Mouse (Mus musculus) G1E (cell line): ENCODE data around the gene Shmt2. TPM values are rescaled to one million over a fixed set of nuclear protein-coding genes. Genes with fewer than 3 reads are reported as not detected.

Source experiments
- ATAC-seq: 2 replicates; pipeline ENCODE4 v1.8.0; 2016; ENCODE audit warnings: mild to moderate bottlenecking; ENCODE audit not compliant: insufficient number of reproducible peaks, poor library complexity, low FRiP score, severe bottlenecking; ENCODE audit errors: extremely low read depth
- DNase-seq: peaks from one replicate; pipeline ENCODE4 v3.0.0; 2012; ENCODE audit warnings: low spot score
- H3K27me3 ChIP-seq: 2 replicates; pipeline ENCODE4 v1.6.1; 2012; ENCODE audit warnings: mild to moderate bottlenecking, low read length, inconsistent platforms; ENCODE audit not compliant: insufficient read depth
- H3K36me3 ChIP-seq: replicated peaks from 2 replicates; pipeline ENCODE3; 2012; ENCODE audit warnings: mild to moderate bottlenecking, inconsistent platforms
- H3K4me1 ChIP-seq: 2 replicates; pipeline ENCODE4 v1.6.1; 2012; ENCODE audit warnings: low read depth, low read length, inconsistent platforms, mixed read lengths; ENCODE audit not compliant: insufficient read depth
- H3K4me3 ChIP-seq: 2 replicates; pipeline ENCODE4 v1.5.1; 2012; ENCODE audit warnings: low read depth, mild to moderate bottlenecking, inconsistent platforms, low read length, moderate library complexity, mixed read lengths
- H3K9me3 ChIP-seq: replicated peaks from 2 replicates; pipeline ENCODE4 v1.6.1; 2012; ENCODE audit warnings: inconsistent platforms
- CTCF ChIP-seq: IDR thresholded peaks from 2 replicates; pipeline ENCODE4 v1.5.1; 2012; ENCODE audit warnings: low read depth, low read length, inconsistent platforms, mixed read lengths
- GATA1 ChIP-seq: IDR thresholded peaks from 2 replicates; pipeline ENCODE4 v1.6.1; 2012; ENCODE audit warnings: borderline replicate concordance, low read length, inconsistent platforms, mixed read lengths
- GATA2 ChIP-seq: IDR thresholded peaks from 2 replicates; pipeline ENCODE4 v1.6.1; 2012; ENCODE audit warnings: low read depth, low read length, inconsistent platforms, borderline replicate concordance
- POLR2AphosphoS5 ChIP-seq: IDR thresholded peaks from 2 replicates; pipeline ENCODE4 v1.6.1; 2012; ENCODE audit warnings: low read depth, low read length, inconsistent platforms; ENCODE audit not compliant: insufficient replicate concordance
- TAL1 ChIP-seq: conservative IDR thresholded peaks from 2 replicates; pipeline ENCODE4 v1.6.1; 2012; ENCODE audit warnings: low read depth, low read length, inconsistent platforms, mixed read lengths
- polyA plus RNA-seq: library from polyadenylated mRNA; stranded (reverse); fragments of >175 nt; gene quantifications from 2 replicates; pipeline ENCODE4 v1.2.3, GENCODE M21; 2012
- total RNA-seq, 2 experiments: library from RNA; stranded (forward) in 1 of 2; stranded (reverse) in 1 of 2; fragments of 200-1000 nt in 1 of 2; fragments of >200 nt in 1 of 2; fragmentation: Nextera tagmentation in 1 of 2; gene quantifications; 2 replicates each; pipeline ENCODE4 v1.2.3; 2014 to 2017

The Shmt2 gene
- total and polyA plus RNA-seq, 3 experiments: 238 to 702 (median 338) TPM

DNA sequence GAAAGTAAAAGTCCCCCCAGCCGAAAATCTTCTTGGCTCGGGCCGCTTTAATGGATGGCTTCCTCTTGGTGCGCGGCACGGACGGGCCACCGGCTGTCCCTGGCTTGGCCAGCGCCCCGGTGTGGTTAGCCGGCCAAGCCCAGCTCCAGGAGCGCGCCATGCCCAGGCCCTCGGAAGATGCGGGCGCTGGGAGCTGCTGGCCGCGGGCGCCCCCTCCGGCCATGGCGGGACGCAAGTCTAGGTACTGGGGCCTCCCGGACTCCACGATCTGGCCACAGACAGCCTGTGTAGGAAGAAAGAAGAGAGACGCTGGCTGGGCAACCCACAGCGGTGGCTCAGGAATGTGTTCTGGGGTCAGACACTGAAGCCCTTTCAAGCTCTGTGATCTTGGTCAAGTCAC is 4.4 kb upstream of the Shmt2 start:
- H3K27me3 ChIP-seq: peaks cover 74% of the 10 kb centered on the region
- no peak for TF ChIP-seq GATA1
- TF ChIP-seq GATA2: no peak
- TF ChIP-seq POLR2AphosphoS5: no peak
- no peak for TF ChIP-seq CTCF
- no peak for TF ChIP-seq TAL1
- H3K4me3 ChIP-seq: no peak overlapping the region
- H3K4me1 ChIP-seq: peaks cover 33% of the 10 kb centered on the region
- DNase-seq (no peak), ATAC-seq (no peak)
- peaks cover 18% of the 10 kb centered on the region for H3K9me3 ChIP-seq
- no peaks in the 10 kb centered on the region for H3K36me3 ChIP-seq

DNA sequence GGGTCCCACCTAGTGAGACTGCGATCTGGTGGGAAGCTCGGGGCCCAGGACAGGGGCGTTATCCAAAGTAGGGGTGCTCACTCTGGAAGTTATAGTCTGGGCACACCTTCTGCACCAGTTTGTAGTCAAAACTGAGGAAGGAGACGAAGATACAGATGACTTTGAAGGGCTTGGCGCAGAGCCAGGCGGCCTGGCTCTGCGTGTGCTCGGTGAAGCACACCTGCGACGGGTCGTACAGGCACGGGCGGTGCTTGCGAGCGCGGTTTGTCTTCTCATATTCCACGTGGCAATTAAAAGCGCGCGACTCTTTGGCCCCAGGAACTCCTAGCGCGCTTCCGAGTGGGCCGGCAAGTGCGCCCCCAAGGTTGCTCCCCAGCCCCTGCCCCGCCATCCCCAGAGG is 3.8 kb upstream of the Shmt2 start:
- DNase-seq (no peak), ATAC-seq (no peak)
- H3K9me3 ChIP-seq: peaks cover 18% of the 10 kb centered on the region
- TF ChIP-seq POLR2AphosphoS5: no peak
- no peak for TF ChIP-seq GATA1
- TF ChIP-seq TAL1: no peak
- no peak for TF ChIP-seq GATA2
- TF ChIP-seq CTCF: no peak
- H3K4me3 ChIP-seq: no peak overlapping the region
- H3K36me3 ChIP-seq: peaks cover 3% of the 10 kb centered on the region
- H3K27me3 ChIP-seq: peaks cover 68% of the 10 kb centered on the region
- peaks cover 34% of the 10 kb centered on the region for H3K4me1 ChIP-seq

DNA sequence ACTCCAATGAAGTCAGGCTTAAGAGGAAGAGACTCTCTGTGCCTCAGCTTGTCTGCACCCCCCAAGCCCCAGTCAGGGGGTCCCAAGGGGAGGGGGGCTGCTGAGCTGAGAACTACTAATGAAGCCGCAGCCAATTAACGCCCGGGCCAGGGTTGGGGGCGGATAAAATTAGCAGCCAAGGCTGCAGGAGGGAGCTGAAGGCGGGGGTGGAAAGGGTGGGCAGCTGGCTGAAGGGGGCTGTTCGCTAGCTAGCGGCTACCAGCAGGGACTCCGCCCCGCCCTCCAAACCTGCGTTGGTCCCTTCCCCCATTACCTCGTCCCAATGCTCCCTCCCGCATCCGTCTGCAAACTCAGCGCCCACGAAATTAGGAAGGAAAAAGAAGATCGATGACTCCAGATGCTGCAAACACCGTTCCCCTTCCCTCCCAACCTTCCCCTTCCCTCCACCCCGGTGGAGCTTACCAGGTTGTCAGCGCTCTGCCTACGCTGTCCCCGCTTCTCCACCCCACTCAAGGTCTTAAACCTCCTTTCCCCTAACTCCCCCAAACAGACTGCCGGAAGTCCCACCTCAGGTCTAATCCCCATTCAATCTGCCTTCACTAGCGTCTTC is 2.5 kb upstream of the Shmt2 start:
- peaks cover 46% of the 10 kb centered on the region for H3K4me1 ChIP-seq
- H3K4me3 ChIP-seq: peak overlapping the region; percentile 64; the same call in 1 of the 2 replicates
- peaks cover 18% of the 10 kb centered on the region for H3K9me3 ChIP-seq
- H3K27me3 ChIP-seq: peaks cover 56% of the 10 kb centered on the region
- TF ChIP-seq GATA2 (no peak), TAL1 (no peak), CTCF (no peak), POLR2AphosphoS5 (no peak), GATA1 (no peak)
- ATAC-seq (no peak), DNase-seq (no peak)
- peaks cover 16% of the 10 kb centered on the region for H3K36me3 ChIP-seq

DNA sequence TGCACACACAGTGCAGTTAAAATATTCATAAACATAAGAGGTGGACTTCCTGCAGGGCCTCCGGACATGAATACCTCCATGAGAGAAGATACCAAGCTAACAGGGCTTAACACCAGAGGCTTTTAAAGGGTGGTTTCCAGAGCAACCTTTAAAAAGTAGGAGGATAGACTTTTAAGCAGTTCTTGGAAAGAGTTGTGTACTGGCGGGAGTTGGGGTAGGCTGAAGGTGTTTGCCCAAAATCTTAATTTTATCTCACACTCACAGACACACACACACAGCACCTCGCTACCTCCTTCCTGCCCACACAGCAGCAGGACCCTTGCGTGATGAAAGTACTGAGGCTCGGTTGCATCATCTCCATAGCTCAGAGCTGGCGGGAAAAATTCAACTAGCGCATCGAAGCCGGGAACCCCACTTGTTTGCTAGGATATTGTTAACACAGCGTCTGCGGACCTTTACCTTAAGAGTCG is 598 bp downstream of the Shmt2 start:
- DNase-seq (no peak), ATAC-seq (peak; percentile 19; the same call in 1 of the 2 replicates)
- TF ChIP-seq GATA1 (no peak), TAL1 (peak; percentile 43; the same call in 1 of the 2 replicates)
- Histone ChIP-seq H3K4me1 (peaks cover 77% of the 10 kb centered on the region), H3K9me3 (peaks cover 6% of the 10 kb centered on the region), H3K36me3 (peaks cover 48% of the 10 kb centered on the region), H3K27me3 (peaks cover 25% of the 10 kb centered on the region), H3K4me3 (peak overlapping the region; percentile 77)

GRCm38 (mm10) chr10:127520714-127521357 is 1.4 kb downstream of the Shmt2 start:
- ATAC-seq: peak; percentile 4
- Histone ChIP-seq H3K27me3 (peaks cover 17% of the 10 kb centered on the region), H3K36me3 (peaks cover 56% of the 10 kb centered on the region), H3K4me3 (peak overlapping the region; percentile 77), H3K4me1 (peaks cover 83% of the 10 kb centered on the region), H3K9me3 (no peaks in the 10 kb centered on the region)
- no peak for DNase-seq
- TF ChIP-seq GATA2: no peak
- no peak; the same call in 1 of the 2 replicates for TF ChIP-seq POLR2AphosphoS5
- no peak for TF ChIP-seq CTCF
- TF ChIP-seq GATA1: no peak
- no peak for TF ChIP-seq TAL1

DNA sequence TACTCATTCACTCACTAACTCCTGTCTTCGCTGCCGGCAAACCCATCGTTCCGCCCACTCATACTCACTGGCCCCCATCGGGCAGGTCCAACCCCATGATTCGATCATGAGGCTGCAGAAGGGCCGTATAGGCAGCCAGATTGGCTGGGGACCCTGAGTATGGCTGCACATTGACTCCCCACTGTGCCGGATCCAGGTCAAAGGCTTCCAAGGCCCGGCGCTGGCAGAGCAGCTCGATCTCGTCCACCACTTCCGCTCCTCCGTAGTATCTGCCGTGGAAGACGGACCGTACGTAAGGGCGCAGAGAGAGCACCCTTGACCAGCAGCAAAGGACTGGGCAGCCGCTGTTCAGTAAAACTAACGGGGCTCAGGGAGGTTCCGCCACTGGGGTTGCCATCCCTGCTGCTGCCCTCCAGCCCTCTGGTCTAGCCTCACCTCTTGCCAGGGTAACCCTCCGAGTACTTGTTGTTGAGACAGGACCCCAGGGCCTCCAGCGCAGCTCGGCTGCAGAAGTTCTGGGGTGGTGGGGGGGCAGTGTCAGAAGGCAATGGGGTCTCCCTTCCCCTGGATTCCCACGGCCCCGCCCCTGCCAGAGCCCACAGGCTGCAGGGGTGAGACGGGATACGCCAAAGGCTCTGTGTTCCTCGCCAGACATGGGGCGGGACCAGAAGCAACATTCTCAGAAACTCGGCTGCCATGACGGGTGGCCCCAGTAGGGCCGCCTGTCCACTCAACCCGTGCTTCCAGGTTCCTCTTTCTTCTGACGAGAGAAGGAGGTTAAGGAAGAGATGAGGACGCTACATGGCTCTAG is 2.1 kb downstream of the Shmt2 start:
- TF ChIP-seq CTCF: no peak
- no peak for TF ChIP-seq POLR2AphosphoS5
- TF ChIP-seq GATA1: no peak
- TF ChIP-seq TAL1: no peak
- TF ChIP-seq GATA2: no peak
- Histone ChIP-seq H3K27me3 (peaks cover 10% of the 10 kb centered on the region), H3K9me3 (no peaks in the 10 kb centered on the region), H3K4me3 (peak overlapping the region; percentile 77), H3K36me3 (peaks cover 63% of the 10 kb centered on the region), H3K4me1 (peaks cover 83% of the 10 kb centered on the region)
- peak; percentile 64 for DNase-seq
- ATAC-seq: 0 out of 2 replicates have a peak, but pooled peaks have one; percentile 2
